10 mouse cellular contexts compared by ENCODE assay signal in genomic region chr1:191494303-191494655, GRCm38 (mm10).
A peak's percentile ranks its signal among the peaks of the same experiment; 100 is the strongest.
DNase-seq lines count a peak whose midpoint lies in the region; ATAC-seq and TF ChIP-seq lines count a peak whose summit lies in the region.
"Had no signal": no experiment of that assay in that cellular context is flagged by ENCODE, and none has a peak within 500 bp of the region (broad histone marks: within the 10 kb centered on the region; RNA-seq: fewer than 3 reads in every experiment).

No protein-coding gene starts in this region.

- H3K27me3 ChIP-seq in heart, embryonic 13.5 days (replicated peaks) = no peaks in the 10 kb centered on the region
- H3K27me3 ChIP-seq in small intestine, adult 2 months (ENCODE audit: control insufficient read depth, insufficient read depth, low read length) = no peaks in the 10 kb centered on the region
- H3K27me3 ChIP-seq: limb, embryonic 15.5 days had no signal

- no peaks in the 10 kb centered on the region for H3K36me3 ChIP-seq in heart, embryonic 13.5 days
- H3K36me3 ChIP-seq in small intestine, adult 2 months (ENCODE audit: control insufficient read depth, insufficient read depth, low read length) = no peaks in the 10 kb centered on the region
- H3K36me3 ChIP-seq: limb, embryonic 15.5 days had no signal

- H3K9me3 ChIP-seq in heart, embryonic 13.5 days = no peaks in the 10 kb centered on the region
- H3K9me3 ChIP-seq: limb, embryonic 15.5 days had no signal

- ATAC-seq in heart, embryonic 13.5 days (ENCODE audit: extremely low read depth, insufficient number of reproducible peaks, low FRiP score, low TSS enrichment) = no peak

- TF ChIP-seq POLR2A in lung, adult 2 months (IDR thresholded peaks at IDR 0.05; ENCODE audit: borderline replicate concordance, extremely low read depth, low read depth, low read length) = no peak
- TF ChIP-seq POLR2A in small intestine, adult 2 months (IDR thresholded peaks at IDR 0.05; ENCODE audit: low read depth, low read length) = no peak

- WGBS in lung, adult 2 months = 19% methylated on average over 2 of the region's 2 CpGs
- WGBS in heart, embryonic 13.5 days = 45% methylated on average over 2 of the region's 2 CpGs
- 20% methylated on average over 2 of the region's 2 CpGs for WGBS in small intestine, adult 2 months

- H3K4me2 ChIP-seq in heart, embryonic 13.5 days = peak overlapping the region; percentile 51; the same call in 1 of the 2 replicates
- H3K4me2 ChIP-seq: limb, embryonic 15.5 days had no signal

- peak overlapping the region; percentile 10; the same call in 1 of the 2 replicates for H3K9ac ChIP-seq in heart, embryonic 13.5 days
- H3K9ac ChIP-seq: limb, embryonic 15.5 days had no signal

- H3K4me1 ChIP-seq in lung, adult 2 months (ENCODE audit: control insufficient read depth, insufficient read depth, low read length) = peaks cover 36% of the 10 kb centered on the region
- peaks cover 35% of the 10 kb centered on the region for H3K4me1 ChIP-seq in heart, embryonic 13.5 days
- peaks cover 18% of the 10 kb centered on the region for H3K4me1 ChIP-seq in small intestine, adult 2 months (ENCODE audit: control insufficient read depth, insufficient read depth, insufficient read length, low read length)
- H3K4me1 ChIP-seq: limb, embryonic 15.5 days had no signal

- DNase-seq in adrenal gland, postnatal 14 days = peak; percentile 36
- DNase-seq in adrenal gland, adult 18-20 months (ENCODE audit: low spot score in 2 of 2) = no peak
- peak; percentile 24 for DNase-seq in lung, adult 2 months
- DNase-seq in lung, postnatal 4 days = no peak
- DNase-seq in embryo, embryonic 10 days (ENCODE audit: low spot score) = no peak
- DNase-seq in right cerebral cortex, postnatal 4 days = no peak
- DNase-seq: right cerebral cortex, adult 18-20 months had no signal

- TF ChIP-seq CTCF in lung, adult 2 months (IDR thresholded peaks at IDR 0.05; ENCODE audit: insufficient read depth, low read length) = no peak
- no peak for TF ChIP-seq CTCF in small intestine, adult 2 months (IDR thresholded peaks at IDR 0.05; ENCODE audit: extremely low read depth, insufficient read length, insufficient replicate concordance, low read depth, low read length)

- H3K27ac ChIP-seq in heart, embryonic 13.5 days (replicated peaks) = peak overlapping the region; percentile 89
- H3K27ac ChIP-seq in small intestine, adult 2 months (ENCODE audit: insufficient read depth, low read depth, low read length) = 0 out of 2 replicates have a peak overlapping the region, but pooled peaks have one; percentile 20
- H3K27ac ChIP-seq: limb, embryonic 15.5 days had no signal

- H3K4me3 ChIP-seq in lung, adult 2 months (replicated peaks; ENCODE audit: extremely low read depth, low read depth, low read length) = no peak overlapping the region
- no peak overlapping the region for H3K4me3 ChIP-seq in heart, embryonic 13.5 days
- H3K4me3 ChIP-seq in small intestine, adult 2 months (ENCODE audit: low read depth, low read length) = no peak overlapping the region
- H3K4me3 ChIP-seq: limb, embryonic 15.5 days had no signal

Comparison
In these comparisons a context has a peak if more than half of its experiments do, and no peak if none do; other contexts are left out.
1. DNase-seq: peak in adrenal gland, postnatal 14 days (single experiment) and lung, adult 2 months (single experiment); none in adrenal gland, adult 18-20 months (0 of 2), lung, postnatal 4 days (0 of 2), embryo, embryonic 10 days (single experiment) and right cerebral cortex, postnatal 4 days (single experiment).